Mouse (Mus musculus): ENCODE data around the gene Pdcl2.

Gene Pdcl2

GRCm38 (mm10) chr5:76303745-76304451, 27.1 kb downstream of the Pdcl2 start:
- peak; percentile 61 to 81 for DNase-seq (ENCODE audit: low spot score in 2 of 2)

- DNase-seq (ENCODE audit: low spot score in 2 of 2) = no peak
These were observed 27.6 kb downstream of the Pdcl2 start for GRCm38 (mm10) chr5:76303379-76303744.

- DNase-seq (ENCODE audit: low spot score in 2 of 2) = no peak
These were observed 28.9 kb downstream of the Pdcl2 start for GRCm38 (mm10) chr5:76302009-76302408.

DNA sequence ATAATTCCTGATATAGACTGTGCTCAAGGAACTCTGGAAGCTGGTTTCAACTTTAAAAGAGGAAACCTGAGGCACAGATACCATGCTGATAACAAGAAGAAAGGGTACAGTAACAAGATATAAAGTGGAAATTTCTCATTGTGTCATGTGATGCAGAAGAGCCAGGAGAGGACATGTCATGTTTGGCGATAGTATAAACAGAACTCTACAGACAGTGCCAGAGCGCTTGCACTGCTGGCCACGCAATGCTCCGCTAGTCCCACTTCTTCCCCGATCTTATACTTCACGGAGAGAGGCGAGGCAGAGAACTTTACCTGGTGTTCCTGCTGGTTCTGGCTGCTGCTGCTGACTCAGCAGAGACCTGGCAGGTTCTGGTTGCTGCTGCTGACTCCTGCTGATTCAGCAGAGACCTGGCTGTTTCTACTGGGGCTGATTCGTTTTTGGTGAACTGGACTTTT, 41.7 kb downstream of the Pdcl2 start:
- DNase-seq (ENCODE audit: low spot score in 2 of 2) = peak in 1 of 2 experiments; percentile 8

- no peak for DNase-seq (ENCODE audit: low spot score in 2 of 2)
These were observed 42.7 kb downstream of the Pdcl2 start for GRCm38 (mm10) chr5:76288256-76288655.

DNA sequence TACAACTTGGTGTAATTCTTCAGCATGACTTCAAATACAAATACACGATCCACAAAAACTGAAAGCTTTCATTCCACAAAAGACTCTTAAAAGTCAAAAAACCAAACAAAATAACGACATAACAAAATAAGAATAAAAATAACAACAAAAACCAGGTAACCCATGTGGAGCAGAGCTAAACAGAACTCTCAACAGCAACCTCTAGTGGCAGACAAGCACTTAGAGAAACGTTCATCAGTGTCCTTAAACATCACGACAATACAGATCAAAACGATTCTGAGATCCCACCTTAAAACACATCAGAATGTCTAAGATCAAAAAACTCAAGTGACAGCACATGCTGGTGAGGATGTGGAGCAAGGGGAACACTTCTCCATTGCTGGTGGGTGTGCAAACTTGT, 43.9 kb downstream of the Pdcl2 start:
- DNase-seq (ENCODE audit: low spot score in 2 of 2) = no peak

- DNase-seq (ENCODE audit: low spot score in 2 of 2) = no peak
These were observed 45.3 kb downstream of the Pdcl2 start for GRCm38 (mm10) chr5:76285699-76286098.

DNA sequence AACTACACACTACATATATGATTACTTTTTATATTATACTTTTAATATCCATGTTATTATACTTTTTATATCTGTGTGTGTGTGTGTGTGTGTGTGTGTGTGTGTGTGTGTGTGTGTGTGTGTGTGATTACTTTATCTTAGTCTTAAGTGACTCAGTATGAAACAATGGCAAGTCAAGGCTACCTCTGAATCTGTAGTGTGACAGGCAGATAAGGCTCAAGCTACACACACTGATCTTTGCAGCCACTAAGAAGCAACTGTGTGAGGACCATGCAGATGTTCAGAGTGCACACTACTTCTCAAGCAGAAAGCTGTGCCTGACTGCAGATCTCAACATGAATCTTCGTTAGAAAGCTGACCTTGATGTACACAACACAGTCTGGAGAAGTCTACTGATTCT, 47.1 kb downstream of the Pdcl2 start:
- no peak for DNase-seq (ENCODE audit: low spot score in 2 of 2)

DNA sequence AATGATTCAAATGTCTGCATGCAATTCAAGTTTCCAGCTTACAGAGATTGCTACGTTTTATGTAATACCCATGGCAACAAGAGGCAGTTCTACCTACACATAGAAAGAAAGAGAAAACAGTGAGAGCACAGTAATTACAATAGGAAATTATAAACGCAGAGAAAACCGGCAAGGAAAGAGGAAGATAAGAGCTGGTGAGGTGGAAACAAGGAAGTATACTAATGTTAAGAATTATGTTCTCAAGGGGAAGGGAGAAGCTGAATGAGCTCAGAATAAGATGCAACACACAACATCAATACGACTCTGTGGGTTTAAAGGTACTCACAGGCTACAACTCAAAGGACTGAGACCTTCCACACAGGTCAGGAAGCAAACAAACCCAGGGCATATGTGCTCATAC, 56.0 kb downstream of the Pdcl2 start:
- no peak for DNase-seq (ENCODE audit: low spot score in 2 of 2)
